Mouse (Mus musculus) erythroblast, embryonic 14.5 days (primary cell): Measurements from ENCODE around the gene March2.

Experiments used
- GATA1 ChIP-seq: IDR thresholded peaks from 2 replicates; pipeline ENCODE4 v1.6.1; 2012; ENCODE audit warnings: low read length, inconsistent platforms, mixed read lengths
- TAL1 ChIP-seq: IDR thresholded peaks from 3 replicates; pipeline ENCODE4 v1.6.1; 2012; ENCODE audit warnings: low read length, inconsistent platforms, mixed read lengths

DNA sequence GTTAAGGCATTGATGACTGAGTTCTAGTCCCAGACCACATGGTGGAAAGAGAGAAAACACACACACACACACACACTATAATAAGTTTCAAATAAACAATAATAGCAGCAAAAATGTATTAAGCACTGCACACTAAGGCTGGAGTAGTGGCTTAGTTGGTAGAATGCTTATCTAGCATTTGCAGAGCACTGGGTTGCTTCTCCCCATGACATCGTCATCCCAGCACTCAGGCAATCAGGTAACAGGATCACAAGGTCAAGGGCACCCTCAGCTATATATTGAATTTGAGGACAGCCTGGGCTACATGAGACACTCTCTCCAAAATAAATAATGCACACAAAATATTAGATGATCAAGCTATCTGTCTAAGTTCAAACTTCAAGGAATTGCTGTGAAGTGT lies 3.7 kb downstream of the March2 start:
- TF ChIP-seq TAL1 (peak; percentile 72), GATA1 (peak; percentile 80)
